Mouse (Mus musculus) testis, adult 2 months (tissue): Measurements from ENCODE around the gene Nedd9. TPM values are rescaled to one million over a fixed set of nuclear protein-coding genes. Genes with fewer than 3 reads are reported as not detected.

Source experiments
- H3K27ac ChIP-seq: fragments of 200-500 bp; 2 replicates; pipeline ENCODE4 v1.5.1; 2012; ENCODE audit warnings: low read depth, low read length; ENCODE audit not compliant: control insufficient read depth, insufficient read depth
- H3K27me3 ChIP-seq: fragments of 200-500 bp; 2 replicates; pipeline ENCODE4 v1.6.1; 2012; ENCODE audit warnings: mild to moderate bottlenecking, low read length, moderate library complexity; ENCODE audit not compliant: control insufficient read depth, insufficient read depth
- H3K36me3 ChIP-seq: fragments of 200-500 bp; 2 replicates; pipeline ENCODE4 v1.6.1; 2012; ENCODE audit warnings: mild to moderate bottlenecking, low read length; ENCODE audit not compliant: control insufficient read depth, insufficient read depth
- H3K4me1 ChIP-seq: fragments of 200-500 bp; 2 replicates; pipeline ENCODE4 v1.6.1; 2012; ENCODE audit warnings: low read length; ENCODE audit not compliant: control insufficient read depth, insufficient read depth
- H3K4me3 ChIP-seq: fragments of 200-500 bp; 2 replicates; pipeline ENCODE4 v1.5.1; 2012; ENCODE audit warnings: low read depth, mild to moderate bottlenecking, low read length, moderate library complexity, mixed read lengths; ENCODE audit not compliant: control insufficient read depth
- CTCF ChIP-seq: fragments of 200-500 bp; IDR thresholded peaks from 2 replicates; pipeline ENCODE4 v1.5.1; 2012; ENCODE audit warnings: low read depth, mild to moderate bottlenecking, inconsistent platforms, low read length, moderate library complexity; ENCODE audit not compliant: control insufficient read depth, insufficient read depth, insufficient replicate concordance
- POLR2A ChIP-seq: fragments of 200-500 bp; IDR thresholded peaks from 2 replicates; pipeline ENCODE4 v1.6.1; 2012; ENCODE audit warnings: low read depth, mild to moderate bottlenecking, inconsistent platforms, low read length, moderate library complexity; ENCODE audit not compliant: control insufficient read depth
- polyA plus RNA-seq: library from polyadenylated mRNA; depleted of rRNA; stranded (reverse); fragments of >200 nt; gene quantifications from 2 replicates; pipeline ENCODE4 v1.2.3, GENCODE M21; 2012

Nedd9 gene
- polyA plus RNA-seq, 1 experiment, result 3.0 TPM

DNA sequence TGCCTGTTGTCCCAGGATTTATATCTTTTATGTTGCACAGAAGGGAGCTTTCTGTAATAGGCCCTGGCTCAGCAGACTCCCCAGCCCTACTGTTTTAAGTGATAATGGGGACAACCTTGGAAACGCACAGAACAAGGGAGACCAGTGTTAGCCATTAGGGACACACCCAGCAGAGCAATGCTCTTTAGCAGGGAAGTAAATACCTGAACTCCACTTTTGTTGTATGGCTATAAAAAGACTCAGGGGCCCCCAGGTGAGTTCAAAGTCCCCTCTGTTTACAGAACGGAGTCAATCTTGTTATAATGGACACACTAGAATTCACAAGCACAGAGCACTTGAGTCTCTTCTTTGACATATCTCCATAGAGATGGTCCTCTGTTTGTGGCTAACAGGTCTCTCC is 28.5 kb downstream of the Nedd9 start:
- Histone ChIP-seq H3K4me1 (no peaks in the 10 kb centered on the region), H3K27ac (no peak overlapping the region), H3K4me3 (no peak overlapping the region), H3K27me3 (no peaks in the 10 kb centered on the region), H3K36me3 (no peaks in the 10 kb centered on the region)
- TF ChIP-seq CTCF (no peak), POLR2A (no peak)

- no peak overlapping the region for H3K27ac ChIP-seq
- H3K4me1 ChIP-seq, result no peaks in the 10 kb centered on the region
- no peaks in the 10 kb centered on the region for H3K36me3 ChIP-seq
- no peaks in the 10 kb centered on the region for H3K27me3 ChIP-seq
- no peak overlapping the region for H3K4me3 ChIP-seq
- TF ChIP-seq CTCF (no peak), POLR2A (no peak)
Measured at GRCm38 (mm10) chr13:41457798-41458390, 29.3 kb downstream of the Nedd9 start.

GRCm38 (mm10) chr13:41457030-41457797 is 29.9 kb downstream of the Nedd9 start:
- H3K27me3 ChIP-seq, result no peaks in the 10 kb centered on the region
- H3K4me1 ChIP-seq, result no peaks in the 10 kb centered on the region
- no peaks in the 10 kb centered on the region for H3K36me3 ChIP-seq
- H3K27ac ChIP-seq, result no peak overlapping the region
- TF ChIP-seq CTCF (no peak), POLR2A (no peak)
- H3K4me3 ChIP-seq, result no peak overlapping the region

DNA sequence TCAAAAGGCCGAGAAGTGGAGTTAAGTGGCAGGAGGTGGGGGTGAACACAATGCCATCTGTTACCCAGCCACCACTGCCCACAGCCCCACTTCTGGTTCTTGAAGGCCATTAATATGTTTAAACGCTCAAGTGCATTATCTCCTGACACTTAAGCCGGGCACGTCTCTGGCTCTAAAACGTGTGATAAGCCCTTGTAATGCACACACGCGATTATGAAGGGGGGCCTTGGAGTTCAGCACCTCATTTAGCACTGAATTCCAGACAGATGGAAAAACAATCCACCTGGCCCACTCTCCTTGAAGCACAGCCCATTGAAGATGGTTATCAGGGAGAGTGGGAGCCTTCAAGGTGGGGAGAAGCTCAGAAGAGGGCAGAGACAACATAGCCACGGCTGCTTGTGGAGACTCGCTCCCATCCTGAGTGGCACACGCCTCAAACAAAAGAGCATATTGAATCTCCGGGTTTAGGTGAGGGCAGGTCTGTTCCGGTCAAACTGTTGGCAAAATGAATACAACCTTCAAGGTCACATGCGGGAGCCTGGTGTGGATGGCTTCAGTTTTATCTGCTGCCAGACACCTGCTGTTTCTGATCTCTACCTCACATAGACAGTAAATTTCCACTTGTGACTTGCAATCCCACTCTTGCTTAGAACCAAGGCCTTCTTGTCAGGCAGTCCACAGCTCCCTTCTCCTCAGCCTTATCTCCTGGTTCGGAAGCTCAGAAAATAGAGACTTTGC is 30.7 kb downstream of the Nedd9 start:
- H3K36me3 ChIP-seq, result no peaks in the 10 kb centered on the region
- no peaks in the 10 kb centered on the region for H3K4me1 ChIP-seq
- H3K27me3 ChIP-seq, result no peaks in the 10 kb centered on the region
- no peak overlapping the region for H3K27ac ChIP-seq
- TF ChIP-seq CTCF (no peak), POLR2A (no peak)
- no peak overlapping the region for H3K4me3 ChIP-seq

GRCm38 (mm10) chr13:41453227-41454193 is 33.7 kb downstream of the Nedd9 start:
- Histone ChIP-seq H3K4me3 (no peak overlapping the region), H3K36me3 (no peaks in the 10 kb centered on the region), H3K27me3 (no peaks in the 10 kb centered on the region), H3K27ac (no peak overlapping the region), H3K4me1 (no peaks in the 10 kb centered on the region)
- TF ChIP-seq POLR2A (no peak), CTCF (no peak)

- no peak for TF ChIP-seq POLR2A
- no peak for TF ChIP-seq CTCF
- no peak overlapping the region for H3K27ac ChIP-seq
- H3K4me1 ChIP-seq, result no peaks in the 10 kb centered on the region
- no peak overlapping the region for H3K4me3 ChIP-seq
- H3K27me3 ChIP-seq, result no peaks in the 10 kb centered on the region
- no peaks in the 10 kb centered on the region for H3K36me3 ChIP-seq
Measured at GRCm38 (mm10) chr13:41450821-41451220, 36.3 kb downstream of the Nedd9 start.

GRCm38 (mm10) chr13:41449211-41449610 is 38.0 kb downstream of the Nedd9 start:
- H3K4me3 ChIP-seq, result no peak overlapping the region
- H3K4me1 ChIP-seq, result no peaks in the 10 kb centered on the region
- no peaks in the 10 kb centered on the region for H3K36me3 ChIP-seq
- no peaks in the 10 kb centered on the region for H3K27me3 ChIP-seq
- no peak overlapping the region for H3K27ac ChIP-seq
- no peak for TF ChIP-seq POLR2A
- TF ChIP-seq CTCF, result no peak
